ENCODE assay signal across 8 mouse cellular contexts in genomic region chr4:149136982-149137770, GRCm38 (mm10). TPM values are rescaled to one million over a fixed set of nuclear protein-coding genes. Genes with fewer than 3 reads are reported as not detected.
A peak's percentile ranks its signal among the peaks of the same experiment; 100 is the strongest.
DNase-seq lines count a peak whose midpoint lies in the region; ATAC-seq and TF ChIP-seq lines count a peak whose summit lies in the region.

Gene Cenps (minus strand): TSS chr4:149137629.

- peaks cover 5% of the 10 kb centered on the region for H3K9me3 ChIP-seq in CH12.LX (replicated peaks; ENCODE audit: low read length)
- H3K9me3 ChIP-seq in forebrain, embryonic 12.5 days, result no peaks in the 10 kb centered on the region
- no peaks in the 10 kb centered on the region for H3K9me3 ChIP-seq in liver, postnatal 0 days (ENCODE audit: low read length)
- no peaks in the 10 kb centered on the region for H3K9me3 ChIP-seq in neural tube, embryonic 14.5 days (ENCODE audit: control insufficient read depth, low read length)

- peak; percentile 75 for TF ChIP-seq POLR2A in CH12.LX (IDR thresholded peaks at IDR 0.05; ENCODE audit: low read depth, low read length)

- TF ChIP-seq EP300 in CH12.LX (IDR thresholded peaks at IDR 0.05; ENCODE audit: low read length), result no peak
- peak; percentile 67; the same call in 1 of the 2 replicates for TF ChIP-seq EP300 in liver, postnatal 0 days (IDR thresholded peaks at IDR 0.05; ENCODE audit: low read depth)

- peak within 1 kb of the TSS; percentile 34 for H3K4me2 ChIP-seq in CH12.LX (ENCODE audit: insufficient read depth, low read depth, poor library complexity, severe bottlenecking)
- peak within 1 kb of the TSS; percentile 71 for H3K4me2 ChIP-seq in forebrain, embryonic 12.5 days
- H3K4me2 ChIP-seq in liver, postnatal 0 days (ENCODE audit: low read depth, low read length), result peak within 1 kb of the TSS; percentile 86
- H3K4me2 ChIP-seq in neural tube, embryonic 14.5 days (ENCODE audit: low read depth, low read length), result peak within 1 kb of the TSS; percentile 61

- peak; percentile 90 for DNase-seq in CH12.LX (ENCODE audit: extremely low read depth)
- DNase-seq in c-Kit-positive CD71-positive TER-119-negative erythroid progenitor cells, embryonic 14.5 days (ENCODE audit: low read depth), result peak; percentile 72
- peak; percentile 91 to 95 for DNase-seq in heart, postnatal 10 days
- peak; percentile 39 for DNase-seq in large intestine, adult 2 months (ENCODE audit: low read depth, low spot score)
- peak; percentile 94 for DNase-seq in liver, postnatal 0 days
- DNase-seq in testis, postnatal 10 days (ENCODE audit: low spot score), result peak; percentile 98

- H3K27me3 ChIP-seq in CH12.LX (replicated peaks), result no peaks in the 10 kb centered on the region
- H3K27me3 ChIP-seq in forebrain, embryonic 12.5 days, result no peaks in the 10 kb centered on the region
- no peaks in the 10 kb centered on the region for H3K27me3 ChIP-seq in liver, postnatal 0 days (ENCODE audit: insufficient read depth, low read length)
- no peaks in the 10 kb centered on the region for H3K27me3 ChIP-seq in neural tube, embryonic 14.5 days (ENCODE audit: control insufficient read depth, insufficient read depth, low read length)

- TF ChIP-seq RAD21 in CH12.LX (IDR thresholded peaks at IDR 0.05; ENCODE audit: low read depth, low read length), result peak; percentile 33

- peaks cover 5 to 35% of the 10 kb centered on the region in 2 experiments for H3K4me1 ChIP-seq in CH12.LX (ENCODE audit: control insufficient read depth in 1 of 2, insufficient read depth in 2 of 2)
- H3K4me1 ChIP-seq in forebrain, embryonic 12.5 days, result peaks cover 9% of the 10 kb centered on the region
- peaks cover 8% of the 10 kb centered on the region for H3K4me1 ChIP-seq in liver, postnatal 0 days (ENCODE audit: insufficient read depth)
- peaks cover 4% of the 10 kb centered on the region; the same call in 1 of the 2 replicates for H3K4me1 ChIP-seq in neural tube, embryonic 14.5 days (ENCODE audit: control insufficient read depth, insufficient read depth, low read length)

- peak within 1 kb of the TSS; percentile 30; the same call in 1 of the 2 replicates for H3K27ac ChIP-seq in CH12.LX (ENCODE audit: insufficient read depth, low read depth)
- H3K27ac ChIP-seq in forebrain, embryonic 12.5 days, result peak within 1 kb of the TSS; percentile 92
- peak within 1 kb of the TSS; percentile 67 for H3K27ac ChIP-seq in liver, postnatal 0 days (ENCODE audit: low read depth)
- H3K27ac ChIP-seq in neural tube, embryonic 14.5 days (ENCODE audit: low read depth, low read length), result peak within 1 kb of the TSS; percentile 44

- peak within 1 kb of the TSS; percentile 45 for H3K9ac ChIP-seq in CH12.LX (ENCODE audit: insufficient read depth, low read depth)
- H3K9ac ChIP-seq in forebrain, embryonic 12.5 days, result peak within 1 kb of the TSS; percentile 75
- H3K9ac ChIP-seq in liver, postnatal 0 days (replicated peaks), result peak within 1 kb of the TSS; percentile 74
- H3K9ac ChIP-seq in neural tube, embryonic 14.5 days (replicated peaks; ENCODE audit: low read depth, low read length), result peak within 1 kb of the TSS; percentile 72

- 0 out of 2 replicates have a peak, but pooled peaks cover 5% of the 10 kb centered on the region for H3K79me2 ChIP-seq in CH12.LX (replicated peaks; ENCODE audit: control insufficient read depth, extremely low read depth, insufficient read depth, poor library complexity, severe bottlenecking)

- ATAC-seq in forebrain, embryonic 12.5 days (ENCODE audit: low FRiP score), result peak; percentile 92
- ATAC-seq in liver, postnatal 0 days, result peak; percentile 91
- ATAC-seq in neural tube, embryonic 14.5 days (ENCODE audit: low read depth), result peak; percentile 92

- peak; percentile 43 to 93; a peak in 3 of 4 replicates for TF ChIP-seq CTCF in CH12.LX (conservative IDR thresholded peaks at IDR 0.05 in 1 of 2, IDR thresholded peaks at IDR 0.05 in 1 of 2; ENCODE audit: low read depth in 2 of 2, low read length in 2 of 2)
- peak; percentile 100 for TF ChIP-seq CTCF in liver, postnatal 0 days (IDR thresholded peaks at IDR 0.05; ENCODE audit: low read depth)

- intact Hi-C loops in heart, postnatal 10 days (cut with DNase I), result loop anchor here (1.0 kb wide), 1 partner anchor 61 kb away; no protein-coding TSS in a partner anchor

- dilution Hi-C loops in CH12.LX (cut with MboI; ENCODE audit: extremely low pct_ligation_motif_present, extremely low pct_unique_long_range_greater_than_20kb, low sequenced_read_pairs), result no loop called here

- H3K36me3 ChIP-seq in CH12.LX (replicated peaks in 1 of 2; ENCODE audit: control insufficient read depth in 1 of 2, insufficient read depth in 1 of 2, low read length in 1 of 2), result peaks cover 0 to 5% of the 10 kb centered on the region in 2 experiments
- no peaks in the 10 kb centered on the region; the same call in 1 of the 2 replicates for H3K36me3 ChIP-seq in forebrain, embryonic 12.5 days (replicated peaks)
- no peaks in the 10 kb centered on the region for H3K36me3 ChIP-seq in liver, postnatal 0 days (replicated peaks; ENCODE audit: insufficient read depth, low read length)
- no peaks in the 10 kb centered on the region for H3K36me3 ChIP-seq in neural tube, embryonic 14.5 days (ENCODE audit: control insufficient read depth, insufficient read depth, low read length)

- under 1% methylated on average over 68 of the region's 68 CpGs for WGBS in forebrain, embryonic 12.5 days
- 1% methylated on average over 68 of the region's 68 CpGs for WGBS in large intestine, adult 2 months
- 1% methylated on average over 68 of the region's 68 CpGs for WGBS in liver, postnatal 0 days (ENCODE audit: insufficient replicate concordance)
- WGBS in neural tube, embryonic 14.5 days, result 1% methylated on average over 65 of the region's 68 CpGs

- peak within 1 kb of the TSS; percentile 68 to 83 (median 76) for H3K4me3 ChIP-seq in CH12.LX (replicated peaks in 1 of 3; ENCODE audit: low read depth in 2 of 3, low read length in 2 of 3, poor library complexity in 1 of 3)
- peak within 1 kb of the TSS; percentile 66 for H3K4me3 ChIP-seq in forebrain, embryonic 12.5 days (replicated peaks)
- peak within 1 kb of the TSS; percentile 79 for H3K4me3 ChIP-seq in liver, postnatal 0 days (ENCODE audit: low read depth, low read length)
- H3K4me3 ChIP-seq in neural tube, embryonic 14.5 days (ENCODE audit: low read depth, low read length), result peak within 1 kb of the TSS; percentile 57

- in situ Hi-C loops in CH12.LX (cut with MboI; ENCODE audit: low pct_ligation_motif_present, low pct_unique_long_range_greater_than_20kb, low sequenced_read_pairs), result no loop called here

TF ChIP-seq in CH12.LX, 34 proteins besides CTCF, POLR2A, EP300 and RAD21 (continues in another document):
- no peak for TF ChIP-seq USF1 (IDR thresholded peaks at IDR 0.05; ENCODE audit: low read depth, low read length)
- peak; percentile 50; the same call in 1 of the 2 replicates for TF ChIP-seq IRF4 (IDR thresholded peaks at IDR 0.05; ENCODE audit: low read depth, low read length)
- no peak for TF ChIP-seq ZNF384 (IDR thresholded peaks at IDR 0.05; ENCODE audit: low read depth, low read length)
- TF ChIP-seq POLR2AphosphoS2 (IDR thresholded peaks at IDR 0.05; ENCODE audit: low read depth, low read length), result no peak
- TF ChIP-seq SMC3 (IDR thresholded peaks at IDR 0.05; ENCODE audit: low read depth, low read length), result peak; percentile 57
- TF ChIP-seq ZC3H11A (IDR thresholded peaks at IDR 0.05; ENCODE audit: low read depth, low read length), result no peak
- TF ChIP-seq MYC (IDR thresholded peaks at IDR 0.05; ENCODE audit: low read depth, low read length), result peak; percentile 15; the same call in 1 of the 2 replicates
- TF ChIP-seq NRF1 (IDR thresholded peaks at IDR 0.05; ENCODE audit: low read depth, low read length), result peak; percentile 92
- TF ChIP-seq RCOR1 (conservative IDR thresholded peaks at IDR 0.05; ENCODE audit: low read depth, low read length), result no peak; the same call in 1 of the 2 replicates
- peak; percentile 93; the same call in 1 of the 2 replicates for TF ChIP-seq E2F4 (IDR thresholded peaks at IDR 0.05; ENCODE audit: insufficient replicate concordance, low read depth, low read length)
- TF ChIP-seq TBP (conservative IDR thresholded peaks at IDR 0.05; ENCODE audit: low read depth, low read length), result 0 out of 2 replicates have a peak, but pooled peaks have one; percentile 17
- no peak for TF ChIP-seq ZMIZ1 (IDR thresholded peaks at IDR 0.05; ENCODE audit: low read depth, low read length)
- TF ChIP-seq SIN3A (IDR thresholded peaks at IDR 0.05; ENCODE audit: low read length), result peak; percentile 95
- no peak for TF ChIP-seq JUND (conservative IDR thresholded peaks at IDR 0.05; ENCODE audit: low read depth, low read length)
- TF ChIP-seq ZKSCAN1 (IDR thresholded peaks at IDR 0.05; ENCODE audit: borderline replicate concordance, low read depth, low read length), result no peak
- TF ChIP-seq TCF12 (IDR thresholded peaks at IDR 0.05; ENCODE audit: low read depth, low read length), result peak; percentile 77; the same call in 1 of the 2 replicates
- peak; percentile 85; the same call in 1 of the 2 replicates for TF ChIP-seq MAX (IDR thresholded peaks at IDR 0.05; ENCODE audit: low read length)
- peak; percentile 81 for TF ChIP-seq MXI1 (IDR thresholded peaks at IDR 0.05; ENCODE audit: low read depth, low read length)
- TF ChIP-seq HCFC1 (IDR thresholded peaks at IDR 0.05; ENCODE audit: low read depth, low read length), result peak; percentile 84
- TF ChIP-seq NELFE (IDR thresholded peaks at IDR 0.05; ENCODE audit: low read depth, low read length), result peak; percentile 69; the same call in 1 of the 2 replicates
- peak; percentile 90 for TF ChIP-seq UBTF (IDR thresholded peaks at IDR 0.05; ENCODE audit: low read depth, low read length)
- TF ChIP-seq BHLHE40 (IDR thresholded peaks at IDR 0.05; ENCODE audit: low read depth, low read length), result peak; percentile 66
- TF ChIP-seq CHD2 (IDR thresholded peaks at IDR 0.05; ENCODE audit: low read length), result no peak
- peak; percentile 30; the same call in 1 of the 2 replicates for TF ChIP-seq ETS1 (conservative IDR thresholded peaks at IDR 0.05; ENCODE audit: low read depth, low read length)
- TF ChIP-seq GABPA (IDR thresholded peaks at IDR 0.05; ENCODE audit: insufficient replicate concordance, low read depth, low read length), result no peak
- TF ChIP-seq MAFK (IDR thresholded peaks at IDR 0.05; ENCODE audit: insufficient replicate concordance, low read length), result no peak

RNA-seq across cellular contexts. Expression of gene Cenps, which starts in this region (rescaled TPM):
- total RNA-seq in CH12.LX (2012; rRNA removed) (19.5 and 22.9 TPM in 2 replicates), CH12.LX (2014; rRNA removed) (43.7 and 47.9 TPM in 2 replicates)
- polyA plus RNA-seq in CH12.LX (2012; ENCODE audit: insufficient read length, low read depth), result 74.6 and 94.0 TPM in 2 replicates
- 49.7 and 51.1 TPM in 2 replicates for polyA plus RNA-seq in forebrain, embryonic 12.5 days (2016; fragmentation: Nextera tagmentation; extraction: Ambion mirVana)
- total RNA-seq in heart, postnatal 10 days (2021), result 10 to 100 TPM in 1 of 2 experiments, 1 to 10 TPM in 1; 9.7 to 12.2 TPM
- polyA plus RNA-seq in large intestine, adult 2 months (2012; rRNA removed), result 4.9 and 5.1 TPM in 2 replicates
- 8.4 and 8.7 TPM in 2 replicates for polyA plus RNA-seq in liver, postnatal 0 days (2015; fragmentation: Nextera tagmentation; extraction: Ambion mirVana)
- polyA plus RNA-seq in neural tube, embryonic 14.5 days (2014; fragmentation: Nextera tagmentation; extraction: Ambion mirVana), result 15.1 and 19.2 TPM in 2 replicates

Comparison
In these comparisons a context has a peak if more than half of its experiments do, and no peak if none do; other contexts are left out.
1. Peak in every context shown above with its lines: DNase-seq, ATAC-seq, H3K4me3 ChIP-seq and H3K27ac ChIP-seq.
2. DNase-seq: peak in every context shown above with its lines; median percentile 98 in testis, postnatal 10 days; 94 in liver, postnatal 0 days; 93 in heart, postnatal 10 days; 90 in CH12.LX; 72 in c-Kit-positive CD71-positive TER-119-negative erythroid progenitor cells, embryonic 14.5 days; 39 in large intestine, adult 2 months.
3. H3K27ac ChIP-seq: peak in every context shown above with its lines; median percentile 92 in forebrain, embryonic 12.5 days; 67 in liver, postnatal 0 days; 44 in neural tube, embryonic 14.5 days; 30 in CH12.LX.
4. H3K4me2 ChIP-seq: peak in every context shown above with its lines; median percentile 86 in liver, postnatal 0 days; 71 in forebrain, embryonic 12.5 days; 61 in neural tube, embryonic 14.5 days; 34 in CH12.LX.